ENCODE assay signal across 8 mouse cellular contexts in genomic region chr7:130273265-130273664, GRCm38 (mm10).
DNase-seq lines count a peak whose midpoint lies in the region; TF ChIP-seq lines count a peak whose summit lies in the region.

No protein-coding gene starts in this region.

- peak; percentile 82 for TF ChIP-seq CTCF in kidney, adult 2 months (conservative IDR thresholded peaks at IDR 0.05; ENCODE audit: insufficient read depth, insufficient read length, low read depth, low read length)
- TF ChIP-seq CTCF in liver, adult 2 months (IDR thresholded peaks at IDR 0.05; ENCODE audit: low read depth, low read length), result peak; percentile 91
- peak; percentile 90 for TF ChIP-seq CTCF in olfactory bulb, adult 2 months (IDR thresholded peaks at IDR 0.05; ENCODE audit: insufficient read depth, low read depth, low read length)
- peak; percentile 86 for TF ChIP-seq CTCF in testis, adult 2 months (IDR thresholded peaks at IDR 0.05; ENCODE audit: control insufficient read depth, insufficient read depth, insufficient replicate concordance, low read depth, low read length)

- H3K4me1 ChIP-seq in kidney, adult 2 months (ENCODE audit: control insufficient read depth, insufficient read depth, low read length), result no peaks in the 10 kb centered on the region
- H3K4me1 ChIP-seq in liver, adult 2 months (ENCODE audit: control insufficient read depth, insufficient read depth, low read length), result no peaks in the 10 kb centered on the region
- H3K4me1 ChIP-seq in olfactory bulb, adult 2 months (ENCODE audit: control insufficient read depth, insufficient read depth, low read length), result peaks cover 5% of the 10 kb centered on the region
- H3K4me1 ChIP-seq in testis, adult 2 months (ENCODE audit: control insufficient read depth, insufficient read depth, low read length), result no peaks in the 10 kb centered on the region

- WGBS in kidney, adult 2 months, result 7% methylated on average over 16 of the region's 16 CpGs
- WGBS in liver, adult 2 months, result 17% methylated on average over 16 of the region's 16 CpGs
- 20% methylated on average over 16 of the region's 16 CpGs for WGBS in olfactory bulb, adult 2 months

- H3K36me3 ChIP-seq in kidney, adult 2 months (ENCODE audit: control insufficient read depth, insufficient read depth, low read length), result no peaks in the 10 kb centered on the region
- no peaks in the 10 kb centered on the region for H3K36me3 ChIP-seq in liver, adult 2 months (ENCODE audit: control insufficient read depth, insufficient read depth, low read length)
- H3K36me3 ChIP-seq in testis, adult 2 months (ENCODE audit: control insufficient read depth, insufficient read depth, low read length), result no peaks in the 10 kb centered on the region

- intact Hi-C loops in gastrocnemius, postnatal 36 days (cut with DNase I), result loop anchor here (2.0 to 5.0 kb wide), 2 partner anchors 204 to 620 kb away; no protein-coding TSS in a partner anchor

- no peak for TF ChIP-seq POLR2A in kidney, adult 2 months (IDR thresholded peaks at IDR 0.05; ENCODE audit: low read depth, low read length)
- no peak for TF ChIP-seq POLR2A in liver, adult 2 months (IDR thresholded peaks at IDR 0.05; ENCODE audit: extremely low read depth, insufficient read depth, low read length)
- no peak for TF ChIP-seq POLR2A in olfactory bulb, adult 2 months (IDR thresholded peaks at IDR 0.05; ENCODE audit: insufficient read depth, low read depth, low read length)
- TF ChIP-seq POLR2A in testis, adult 2 months (IDR thresholded peaks at IDR 0.05; ENCODE audit: control insufficient read depth, low read depth, low read length), result no peak

- H3K27ac ChIP-seq in kidney, adult 2 months (ENCODE audit: insufficient read depth, low read depth, low read length), result no peak overlapping the region
- H3K27ac ChIP-seq in liver, adult 2 months (replicated peaks; ENCODE audit: insufficient read depth, low read depth, low read length), result no peak overlapping the region
- no peak overlapping the region for H3K27ac ChIP-seq in olfactory bulb, adult 2 months (ENCODE audit: insufficient read depth, low read depth, low read length)
- no peak overlapping the region for H3K27ac ChIP-seq in testis, adult 2 months (ENCODE audit: control insufficient read depth, insufficient read depth, low read depth, low read length)

- no peaks in the 10 kb centered on the region for H3K27me3 ChIP-seq in kidney, adult 2 months (replicated peaks; ENCODE audit: control insufficient read depth, insufficient read depth, low read length)
- H3K27me3 ChIP-seq in liver, adult 2 months (ENCODE audit: control insufficient read depth, insufficient read depth, low read length), result no peaks in the 10 kb centered on the region
- H3K27me3 ChIP-seq in testis, adult 2 months (ENCODE audit: control insufficient read depth, insufficient read depth, low read length), result no peaks in the 10 kb centered on the region

- H3K9ac ChIP-seq in liver, adult 2 months (ENCODE audit: low read depth, low read length), result no peak overlapping the region

- DNase-seq in layer of hippocampus, adult 11-12 months (ENCODE audit: low spot score), result peak; percentile 75
- no peak for DNase-seq in layer of hippocampus, adult 9-11 months
- peak; percentile 61 to 79 for DNase-seq in cerebellum, postnatal 4 days (ENCODE audit: low spot score in 2 of 2)
- peak; percentile 57 to 67 for DNase-seq in gastrocnemius, postnatal 36 days
- DNase-seq in kidney, adult 2 months, result peak; percentile 72
- DNase-seq in liver, adult 2 months (ENCODE audit: extremely low read depth, low read depth, low spot score), result no peak

- no peak overlapping the region for H3K4me3 ChIP-seq in kidney, adult 2 months (ENCODE audit: insufficient read depth, low read depth, low read length)
- H3K4me3 ChIP-seq in liver, adult 2 months (ENCODE audit: insufficient read depth, low read depth, low read length), result no peak overlapping the region
- H3K4me3 ChIP-seq in olfactory bulb, adult 2 months (ENCODE audit: insufficient read depth, low read depth, low read length), result no peak overlapping the region
- H3K4me3 ChIP-seq in testis, adult 2 months (ENCODE audit: control insufficient read depth, low read depth, low read length), result no peak overlapping the region

- no peaks in the 10 kb centered on the region for H3K79me2 ChIP-seq in liver, adult 2 months (ENCODE audit: control insufficient read depth, insufficient read depth, low read length)

Comparison
In these comparisons a context has a peak if more than half of its experiments do, and no peak if none do; other contexts are left out.
1. DNase-seq: peak in layer of hippocampus, adult 11-12 months (single experiment), cerebellum, postnatal 4 days (2 of 2), gastrocnemius, postnatal 36 days (2 of 2) and kidney, adult 2 months (single experiment); none in layer of hippocampus, adult 9-11 months (single experiment) and liver, adult 2 months (single experiment).
2. Peak in every context shown above with its lines, with median percentiles within 50 percentile points of each other: CTCF ChIP-seq.